Mouse (Mus musculus): ENCODE data around the gene Bahcc1. TPM values are rescaled to one million over a fixed set of nuclear protein-coding genes. Genes with fewer than 3 reads are reported as not detected.
A peak's percentile ranks its signal among the peaks of the same experiment; 100 is the strongest.

The Bahcc1 gene
- polyA plus RNA-seq, 1 experiment from 2014 or later: 1.3 TPM

- Histone ChIP-seq H3K4me1 (replicated peaks) (peaks cover 59% of the 10 kb centered on the region), H3K9ac (no peak overlapping the region), H3K27ac (no peak overlapping the region), H3K27me3 (no peaks in the 10 kb centered on the region), H3K4me3 (replicated peaks) (no peak overlapping the region), H3K36me3 (no peaks in the 10 kb centered on the region), H3K9me3 (replicated peaks) (no peaks in the 10 kb centered on the region), H3K4me2 (no peak overlapping the region)
- WGBS (ENCODE audit: insufficient replicate concordance): 65% methylated on average over 13 of the region's 13 CpGs
- ATAC-seq (ENCODE audit: low read depth) (no peak), DNase-seq (no peak)
Measured at GRCm38 (mm10) chr11:120296305-120297144, 63.8 kb downstream of the Bahcc1 start.

DNA sequence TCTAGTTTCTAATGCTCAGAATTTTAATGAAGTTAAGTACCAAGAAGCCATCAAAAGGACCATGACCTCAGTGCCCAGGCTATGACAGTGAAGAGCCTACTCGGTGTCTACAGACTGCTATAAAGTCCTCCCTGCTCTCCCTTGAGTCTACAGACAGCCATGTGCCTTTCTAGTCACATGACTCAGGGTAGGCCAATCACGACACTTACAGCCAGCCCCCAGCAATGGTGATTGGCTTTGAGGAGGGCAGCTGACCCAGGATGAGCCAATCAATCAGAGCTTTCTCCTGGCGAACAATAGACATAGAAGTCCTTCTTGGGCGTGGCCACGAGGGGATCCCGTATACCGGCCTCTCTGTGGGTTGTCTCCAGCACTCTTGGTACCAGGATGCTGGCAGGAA is 65.0 kb downstream of the Bahcc1 start:
- H3K9me3 ChIP-seq (replicated peaks): no peaks in the 10 kb centered on the region
- H3K4me1 ChIP-seq (replicated peaks): peaks cover 72% of the 10 kb centered on the region
- H3K4me2 ChIP-seq: no peak overlapping the region

GRCm38 (mm10) chr11:120298441-120299141 is 65.8 kb downstream of the Bahcc1 start:
- no peak overlapping the region for H3K9ac ChIP-seq
- no peak for DNase-seq
- WGBS (ENCODE audit: insufficient replicate concordance): 74% methylated on average over 4 of the region's 4 CpGs
- H3K9me3 ChIP-seq (replicated peaks): no peaks in the 10 kb centered on the region
- H3K4me3 ChIP-seq (replicated peaks): no peak overlapping the region
- no peak overlapping the region for H3K4me2 ChIP-seq
- ATAC-seq (ENCODE audit: low read depth): no peak
- H3K36me3 ChIP-seq: no peaks in the 10 kb centered on the region
- no peaks in the 10 kb centered on the region for H3K27me3 ChIP-seq
- H3K4me1 ChIP-seq (replicated peaks): peaks cover 73% of the 10 kb centered on the region
- H3K27ac ChIP-seq: no peak overlapping the region

More for the DNA sequence above, 65.0 kb downstream of the Bahcc1 start:
- Histone ChIP-seq H3K4me3 (replicated peaks) (no peak overlapping the region), H3K36me3 (no peaks in the 10 kb centered on the region), H3K27me3 (no peaks in the 10 kb centered on the region), H3K27ac (no peak overlapping the region), H3K9ac (no peak overlapping the region)
- DNase-seq (no peak), ATAC-seq (ENCODE audit: low read depth) (no peak)
- whole genome bisulfite sequencing (ENCODE audit: insufficient replicate concordance): 69% methylated on average over 7 of the region's 7 CpGs

- peak overlapping the region; percentile 47; the same call in 1 of the 2 replicates for H3K27ac ChIP-seq
- peak overlapping the region; percentile 2; the same call in 1 of the 2 replicates for H3K9ac ChIP-seq
- no peaks in the 10 kb centered on the region for H3K27me3 ChIP-seq
- no peak overlapping the region for H3K4me2 ChIP-seq
- no peaks in the 10 kb centered on the region for H3K9me3 ChIP-seq (replicated peaks)
- no peaks in the 10 kb centered on the region for H3K36me3 ChIP-seq
- H3K4me1 ChIP-seq (replicated peaks): peaks cover 73% of the 10 kb centered on the region
- ATAC-seq (ENCODE audit: low read depth): peak; percentile 13; the same call in 1 of the 2 replicates
- WGBS (ENCODE audit: insufficient replicate concordance): 7% methylated on average over 5 of the region's 5 CpGs
- peak; percentile 43 for DNase-seq
- H3K4me3 ChIP-seq (replicated peaks): no peak overlapping the region
Measured at GRCm38 (mm10) chr11:120299484-120299883, 66.7 kb downstream of the Bahcc1 start.

DNA sequence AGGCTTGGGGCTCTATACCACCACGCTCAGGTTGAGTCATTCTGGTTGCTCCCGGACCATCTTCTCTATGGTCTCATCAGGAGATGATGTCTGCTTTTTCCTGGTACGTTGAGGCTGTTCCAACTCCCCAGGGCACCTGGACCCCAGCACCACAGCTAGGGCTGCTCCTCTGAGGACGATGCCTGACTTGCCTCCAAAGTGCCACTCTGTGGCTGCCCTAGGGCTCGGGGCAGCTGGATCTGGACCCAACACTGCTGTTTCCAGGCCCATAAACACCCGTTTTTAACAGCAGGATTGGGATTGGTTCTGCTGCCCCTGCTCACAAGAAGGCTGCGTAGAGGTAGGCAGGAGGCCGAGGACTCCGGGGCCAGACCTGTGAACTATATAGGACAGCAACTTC is 70.4 kb downstream of the Bahcc1 start:
- Histone ChIP-seq H3K4me3 (replicated peaks) (peak overlapping the region; percentile 70), H3K27ac (peak overlapping the region; percentile 91), H3K9me3 (replicated peaks) (no peaks in the 10 kb centered on the region), H3K27me3 (peaks cover 19% of the 10 kb centered on the region), H3K9ac (peak overlapping the region; percentile 75), H3K4me1 (replicated peaks) (peaks cover 90% of the 10 kb centered on the region), H3K36me3 (no peaks in the 10 kb centered on the region), H3K4me2 (peak overlapping the region; percentile 97)
- ATAC-seq (ENCODE audit: low read depth) (no peak), DNase-seq (no peak)
- WGBS (ENCODE audit: insufficient replicate concordance): 68% methylated on average over 9 of the region's 9 CpGs

DNA sequence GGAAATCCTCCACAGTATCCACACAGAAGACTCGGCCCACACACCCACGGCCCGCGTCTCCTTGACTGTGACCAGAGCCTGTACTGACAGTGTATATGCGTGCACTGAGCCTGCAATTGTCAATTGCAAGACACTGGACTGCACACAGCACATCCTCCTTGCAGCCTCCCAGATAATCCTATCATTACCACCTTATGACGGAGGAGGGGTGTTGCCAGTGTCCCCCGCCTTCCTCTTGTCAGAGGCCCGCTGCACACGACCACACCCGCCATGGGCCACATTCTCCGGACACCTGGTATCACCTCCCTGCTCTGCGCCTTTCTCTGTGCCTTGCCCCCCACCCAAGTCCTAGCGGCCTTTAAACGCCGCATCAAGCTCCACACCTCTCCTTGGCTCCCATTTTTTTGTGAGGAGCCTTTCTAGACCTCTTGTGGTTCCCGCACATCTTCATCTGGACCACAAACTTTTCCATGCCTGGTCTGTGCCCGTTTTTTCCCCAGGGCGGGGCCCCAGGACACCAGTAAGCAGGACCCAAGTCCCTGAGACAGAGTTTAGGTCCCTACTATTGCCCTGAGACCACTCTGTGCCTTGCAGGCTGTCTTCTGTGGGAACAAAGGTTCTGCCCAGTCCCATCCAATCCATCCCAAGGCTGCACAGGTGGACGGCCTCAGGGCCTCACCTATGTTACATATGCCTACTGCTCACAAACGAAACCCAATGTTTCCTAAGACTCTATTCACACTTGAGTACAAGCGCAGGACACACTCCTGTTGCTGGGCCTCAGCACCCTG is 71.0 kb downstream of the Bahcc1 start:
- H3K9ac ChIP-seq: peak overlapping the region; percentile 75
- peaks cover 26% of the 10 kb centered on the region for H3K27me3 ChIP-seq
- H3K36me3 ChIP-seq: no peaks in the 10 kb centered on the region
- H3K4me1 ChIP-seq (replicated peaks): peaks cover 92% of the 10 kb centered on the region
- peak; percentile 81 for DNase-seq
- ATAC-seq (ENCODE audit: low read depth): peak; percentile 80
- H3K27ac ChIP-seq: peak overlapping the region; percentile 91
- H3K9me3 ChIP-seq (replicated peaks): no peaks in the 10 kb centered on the region
- H3K4me2 ChIP-seq: peak overlapping the region; percentile 97
- H3K4me3 ChIP-seq (replicated peaks): peak overlapping the region; percentile 70
- WGBS (ENCODE audit: insufficient replicate concordance): 26% methylated on average over 21 of the region's 21 CpGs

- H3K36me3 ChIP-seq: no peaks in the 10 kb centered on the region
- peak overlapping the region; percentile 75 for H3K9ac ChIP-seq
- ATAC-seq (ENCODE audit: low read depth) (peak; percentile 23; the same call in 1 of the 2 replicates), DNase-seq (peak; percentile 41)
- H3K27ac ChIP-seq: peak overlapping the region; percentile 91
- H3K27me3 ChIP-seq: peaks cover 31% of the 10 kb centered on the region
- H3K4me2 ChIP-seq: peak overlapping the region; percentile 97
- peak overlapping the region; percentile 70 for H3K4me3 ChIP-seq (replicated peaks)
- no peaks in the 10 kb centered on the region for H3K9me3 ChIP-seq (replicated peaks)
- WGBS (ENCODE audit: insufficient replicate concordance): 23% methylated on average over 5 of the region's 5 CpGs
- H3K4me1 ChIP-seq (replicated peaks): peaks cover 87% of the 10 kb centered on the region
Measured at GRCm38 (mm10) chr11:120304350-120304694, 71.6 kb downstream of the Bahcc1 start.

DNA sequence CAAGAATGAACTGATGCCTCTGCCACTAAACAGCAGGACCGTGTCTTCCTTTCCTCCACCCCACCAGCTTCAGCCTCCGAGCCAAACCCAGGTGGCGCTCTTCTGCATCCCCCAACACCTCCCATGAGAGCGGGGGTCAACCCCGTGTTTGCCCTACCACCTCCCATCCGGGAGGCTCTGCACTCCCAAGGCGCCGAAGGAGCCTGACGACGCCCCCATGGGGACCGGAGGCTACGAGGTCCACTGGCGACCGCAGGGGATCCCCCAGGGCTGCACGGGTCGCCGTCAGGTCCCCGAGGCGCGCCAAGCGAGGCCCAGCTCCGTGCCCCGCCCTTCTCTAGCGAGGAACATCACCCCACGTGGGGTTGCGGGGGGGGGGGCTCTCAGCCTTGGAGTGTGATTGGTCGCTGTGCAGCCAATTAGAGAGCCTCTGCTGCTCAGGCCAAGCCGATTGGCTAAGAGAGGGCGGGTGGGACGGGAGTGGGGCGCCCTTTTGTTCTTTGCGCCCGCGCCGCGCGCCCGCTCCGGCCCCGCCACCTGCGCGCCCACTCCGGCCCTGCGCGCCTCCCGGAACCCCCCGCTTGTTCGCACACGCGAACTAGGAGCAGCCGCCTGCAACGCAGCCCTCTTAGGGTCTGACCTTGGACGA is 72.3 kb downstream of the Bahcc1 start:
- under 1% methylated on average over 52 of the region's 53 CpGs for WGBS (ENCODE audit: insufficient replicate concordance)

DNA sequence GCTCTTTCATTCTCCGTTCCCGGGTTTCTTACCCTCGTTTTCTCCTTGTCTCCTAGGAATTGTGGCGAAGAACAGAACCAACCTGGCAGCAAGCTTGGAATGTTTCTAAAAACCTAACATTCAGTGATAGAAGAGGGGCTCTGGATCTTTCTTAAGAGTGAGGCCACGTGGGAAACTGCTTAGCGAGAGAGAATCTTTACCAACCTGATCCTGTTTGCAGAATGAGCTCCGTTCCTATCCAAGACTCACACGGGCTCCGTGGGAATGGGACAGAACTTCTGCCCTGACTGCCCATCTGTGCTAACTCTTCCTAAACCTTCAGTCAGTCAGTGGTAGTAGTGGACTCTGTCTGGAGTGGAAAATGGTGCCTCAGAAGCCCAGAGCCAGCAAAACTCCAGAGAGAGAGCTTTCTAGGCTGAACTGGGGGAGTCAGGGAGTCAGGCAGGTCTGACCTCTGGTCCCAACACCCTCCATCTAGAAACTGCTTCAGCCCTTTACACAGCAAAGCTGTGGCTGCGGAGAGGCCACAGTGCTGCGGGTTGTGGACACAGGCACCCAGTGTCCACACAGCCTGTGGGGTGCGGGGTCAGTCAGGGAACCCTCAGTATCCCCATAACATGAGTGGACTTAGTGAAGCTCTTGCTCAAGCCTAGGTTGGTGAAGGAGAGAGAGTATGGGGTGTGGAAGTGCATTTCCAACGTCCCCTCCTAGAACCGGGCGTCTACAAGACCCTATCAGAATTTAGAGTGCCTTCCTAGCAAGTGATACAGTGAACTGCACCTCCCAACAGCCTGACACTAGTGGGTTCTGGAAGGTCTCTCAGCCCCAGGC is 73.0 kb downstream of the Bahcc1 start:
- H3K9me3 ChIP-seq (replicated peaks): no peaks in the 10 kb centered on the region
- peak overlapping the region; percentile 70 for H3K4me3 ChIP-seq (replicated peaks)
- ATAC-seq (ENCODE audit: low read depth): no peak
- peak overlapping the region; percentile 82 for H3K9ac ChIP-seq
- peak overlapping the region; percentile 97 for H3K4me2 ChIP-seq
- peak overlapping the region; percentile 77 for H3K27ac ChIP-seq
- H3K27me3 ChIP-seq: peaks cover 31% of the 10 kb centered on the region
- WGBS (ENCODE audit: insufficient replicate concordance): 13% methylated on average over 15 of the region's 15 CpGs
- peaks cover 80% of the 10 kb centered on the region for H3K4me1 ChIP-seq (replicated peaks)
- H3K36me3 ChIP-seq: no peaks in the 10 kb centered on the region
- no peak for DNase-seq

More for the DNA sequence above, 72.3 kb downstream of the Bahcc1 start:
- Histone ChIP-seq H3K4me2 (peak overlapping the region; percentile 97), H3K36me3 (no peaks in the 10 kb centered on the region), H3K27ac (peak overlapping the region; percentile 91), H3K9ac (peak overlapping the region; percentile 82), H3K27me3 (peaks cover 31% of the 10 kb centered on the region), H3K9me3 (replicated peaks) (no peaks in the 10 kb centered on the region), H3K4me1 (replicated peaks) (peaks cover 80% of the 10 kb centered on the region), H3K4me3 (replicated peaks) (peak overlapping the region; percentile 70)
- ATAC-seq (ENCODE audit: low read depth) (peak; percentile 81), DNase-seq (peak; percentile 83)

Data from liver, embryonic 13.5 days (tissue).